Mouse (Mus musculus) kidney, adult 8-10 months (tissue): ENCODE data around the gene H2al2b.
"Not testable (repeated sequence)": the region's sequence is repeated elsewhere in the genome, so short reads cannot be mapped to it uniquely, and the experiment has no call there.

ENCODE experiments used
- DNase-seq, 2 experiments: peaks; one replicate each; pipeline ENCODE4 v3.0.0; 2022

Gene H2al2b

GRCm38 (mm10) chrY:2720574-2720973 is at the start of gene H2al2b:
TSS of gene H2al2b (minus strand) at chrY:2720674.
- not testable (repeated sequence) for DNase-seq
